Mouse (Mus musculus): ENCODE results near the gene Pde4b. TPM values are rescaled to one million over a fixed set of nuclear protein-coding genes. Genes with fewer than 3 reads are reported as not detected.
"Not testable (repeated sequence)": the region's sequence is repeated elsewhere in the genome, so short reads cannot be mapped to it uniquely, and the experiment has no call there.

Pde4b gene
- polyA plus RNA-seq (2016; fragmentation: Nextera tagmentation; extraction: Ambion mirVana) = 22.5 and 24.1 TPM in 2 replicates

- Histone ChIP-seq H3K9me3 (replicated peaks) (no peaks in the 10 kb centered on the region), H3K4me3 (peak within 1 kb of the TSS; percentile 56), H3K9ac (peak within 1 kb of the TSS; percentile 61), H3K4me2 (peak within 1 kb of the TSS; percentile 97), H3K27ac (ENCODE audit: poor library complexity, severe bottlenecking) (no peak within 1 kb of the TSS), H3K36me3 (no peaks in the 10 kb centered on the region), H3K27me3 (replicated peaks) (peaks cover 21% of the 10 kb centered on the region), H3K4me1 (replicated peaks) (0 out of 2 replicates have a peak, but pooled peaks cover 10% of the 10 kb centered on the region)
- no peak for ATAC-seq (ENCODE audit: insufficient number of reproducible peaks, low FRiP score)
- WGBS = 11% methylated on average over 11 of the region's 11 CpGs
Observed at GRCm38 (mm10) chr4:102087091-102087565, at the start of gene Pde4b. Gene Pde4b (plus strand): TSS chr4:102087543.

DNA sequence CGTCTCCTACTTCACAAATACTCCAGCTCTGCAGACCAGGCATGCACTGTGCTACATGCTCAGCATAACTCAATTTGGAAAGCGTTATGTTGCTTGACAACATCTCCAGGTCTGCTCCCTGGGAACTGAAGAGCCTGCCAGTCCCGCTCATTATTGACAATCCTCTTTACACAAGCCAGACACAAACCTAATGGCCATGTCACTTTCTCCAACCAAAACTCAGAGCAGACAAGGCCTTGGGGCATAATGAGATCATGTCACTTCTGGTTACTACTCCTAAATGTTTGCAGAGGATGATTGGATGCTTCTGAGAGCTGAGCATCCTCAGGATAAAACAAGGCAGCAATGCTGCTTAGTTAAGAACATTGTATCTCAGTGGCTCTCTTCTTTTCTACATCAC, 47.2 kb upstream of the Pde4b start:
- Histone ChIP-seq H3K4me2 (no peak overlapping the region), H3K27ac (ENCODE audit: poor library complexity, severe bottlenecking) (no peak overlapping the region), H3K27me3 (replicated peaks) (no peaks in the 10 kb centered on the region), H3K4me3 (no peak overlapping the region), H3K4me1 (replicated peaks) (peaks cover 2% of the 10 kb centered on the region), H3K36me3 (no peaks in the 10 kb centered on the region), H3K9me3 (replicated peaks) (no peaks in the 10 kb centered on the region), H3K9ac (no peak overlapping the region)
- WGBS = 46% methylated on average over 3 of the region's 3 CpGs
- ATAC-seq (ENCODE audit: insufficient number of reproducible peaks, low FRiP score) = no peak

- 18% methylated on average over 6 of the region's 6 CpGs for WGBS
- no peak overlapping the region for H3K9ac ChIP-seq
- H3K4me3 ChIP-seq = no peak overlapping the region
- no peaks in the 10 kb centered on the region for H3K27me3 ChIP-seq (replicated peaks)
- ATAC-seq (ENCODE audit: insufficient number of reproducible peaks, low FRiP score) = peak; percentile 64
- H3K27ac ChIP-seq (ENCODE audit: poor library complexity, severe bottlenecking) = peak overlapping the region; percentile 71
- H3K4me1 ChIP-seq (replicated peaks) = peaks cover 5% of the 10 kb centered on the region
- H3K9me3 ChIP-seq (replicated peaks) = no peaks in the 10 kb centered on the region
- H3K4me2 ChIP-seq = no peak overlapping the region
- H3K36me3 ChIP-seq = no peaks in the 10 kb centered on the region
Observed at GRCm38 (mm10) chr4:102045183-102046140, 41.9 kb upstream of the Pde4b start.

DNA sequence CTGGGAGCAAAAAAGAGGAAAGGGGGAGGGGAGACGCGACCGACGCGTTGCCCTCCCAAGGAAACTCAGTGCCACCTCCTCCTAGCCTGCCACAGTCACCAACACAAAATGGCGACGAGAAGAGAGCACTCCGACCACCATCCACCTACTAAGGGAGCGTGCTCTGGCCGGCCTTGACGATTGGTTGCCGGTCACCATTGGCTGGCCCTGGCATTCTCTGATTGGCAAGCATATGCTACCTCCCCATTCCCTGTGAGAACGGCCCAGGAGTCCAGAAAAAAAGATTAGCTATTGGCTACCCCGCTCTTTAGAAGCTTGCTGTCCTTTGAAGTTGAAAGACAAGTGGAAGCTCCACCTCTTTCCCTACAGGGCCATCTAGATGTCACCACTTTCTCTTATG, 38.0 kb upstream of the Pde4b start:
- H3K4me3 ChIP-seq; H3K9ac ChIP-seq; H3K27ac ChIP-seq (ENCODE audit: poor library complexity, severe bottlenecking); H3K4me2 ChIP-seq; H3K36me3 ChIP-seq; H3K9me3 ChIP-seq (replicated peaks); H3K4me1 ChIP-seq (replicated peaks); H3K27me3 ChIP-seq (replicated peaks): not testable (repeated sequence)
- WGBS = 90% methylated on average over 14 of the region's 14 CpGs
- 0 out of 2 replicates have a peak, but pooled peaks have one; percentile 52 for ATAC-seq (ENCODE audit: insufficient number of reproducible peaks, low FRiP score)

- H3K4me1 ChIP-seq (replicated peaks) = no peaks in the 10 kb centered on the region
- 79% methylated on average over 2 of the region's 2 CpGs for WGBS
- ATAC-seq (ENCODE audit: insufficient number of reproducible peaks, low FRiP score) = no peak
- no peaks in the 10 kb centered on the region for H3K36me3 ChIP-seq
- H3K27ac ChIP-seq (ENCODE audit: poor library complexity, severe bottlenecking) = no peak overlapping the region
- H3K4me2 ChIP-seq = no peak overlapping the region
- H3K27me3 ChIP-seq (replicated peaks) = no peaks in the 10 kb centered on the region
- H3K9me3 ChIP-seq (replicated peaks) = no peaks in the 10 kb centered on the region
- no peak overlapping the region for H3K4me3 ChIP-seq
- no peak overlapping the region for H3K9ac ChIP-seq
Observed at GRCm38 (mm10) chr4:102061322-102061721, 26.0 kb upstream of the Pde4b start.

DNA sequence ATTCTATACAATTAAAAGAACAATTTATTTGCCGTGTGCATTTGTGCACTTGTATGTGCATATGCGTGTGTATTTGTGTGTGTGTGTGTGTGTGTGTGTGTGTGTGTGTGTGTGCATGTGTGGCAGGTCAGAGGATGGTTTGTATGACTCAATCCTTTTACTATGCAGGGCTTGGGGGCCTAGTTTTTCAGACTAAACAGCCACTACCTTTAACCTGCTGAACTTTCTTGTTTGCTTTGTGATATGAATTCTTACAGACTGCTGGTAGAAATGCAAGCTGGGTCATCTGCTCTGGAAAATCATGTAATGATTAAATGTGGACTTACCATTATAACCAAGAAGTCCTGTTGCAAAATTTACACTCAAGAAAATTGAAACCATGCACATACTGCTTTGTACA, 18.0 kb upstream of the Pde4b start:
- no peak overlapping the region for H3K4me3 ChIP-seq
- 93% methylated on average over 2 of the region's 2 CpGs for WGBS
- H3K4me1 ChIP-seq (replicated peaks) = no peaks in the 10 kb centered on the region
- H3K4me2 ChIP-seq = no peak overlapping the region
- no peak overlapping the region for H3K27ac ChIP-seq (ENCODE audit: poor library complexity, severe bottlenecking)
- no peaks in the 10 kb centered on the region for H3K36me3 ChIP-seq
- H3K9ac ChIP-seq = no peak overlapping the region
- H3K9me3 ChIP-seq (replicated peaks) = no peaks in the 10 kb centered on the region
- no peaks in the 10 kb centered on the region for H3K27me3 ChIP-seq (replicated peaks)
- ATAC-seq (ENCODE audit: insufficient number of reproducible peaks, low FRiP score) = no peak

- Histone ChIP-seq H3K36me3 (no peaks in the 10 kb centered on the region), H3K4me3 (no peak overlapping the region), H3K9me3 (replicated peaks) (no peaks in the 10 kb centered on the region), H3K4me1 (replicated peaks) (0 out of 2 replicates have a peak, but pooled peaks cover 10% of the 10 kb centered on the region), H3K9ac (no peak overlapping the region), H3K27me3 (replicated peaks) (peaks cover 21% of the 10 kb centered on the region), H3K4me2 (no peak overlapping the region), H3K27ac (ENCODE audit: poor library complexity, severe bottlenecking) (no peak overlapping the region)
- no peak for ATAC-seq (ENCODE audit: insufficient number of reproducible peaks, low FRiP score)
- WGBS = 83% methylated on average over 4 of the region's 4 CpGs
Observed at GRCm38 (mm10) chr4:102086336-102086735, 1.0 kb upstream of the Pde4b start.

- under 1% methylated on average over 64 of the region's 64 CpGs for WGBS
- H3K9ac ChIP-seq = peak overlapping the region; percentile 61
Observed at GRCm38 (mm10) chr4:102087566-102088234, 357 bp downstream of the Pde4b start.

DNA sequence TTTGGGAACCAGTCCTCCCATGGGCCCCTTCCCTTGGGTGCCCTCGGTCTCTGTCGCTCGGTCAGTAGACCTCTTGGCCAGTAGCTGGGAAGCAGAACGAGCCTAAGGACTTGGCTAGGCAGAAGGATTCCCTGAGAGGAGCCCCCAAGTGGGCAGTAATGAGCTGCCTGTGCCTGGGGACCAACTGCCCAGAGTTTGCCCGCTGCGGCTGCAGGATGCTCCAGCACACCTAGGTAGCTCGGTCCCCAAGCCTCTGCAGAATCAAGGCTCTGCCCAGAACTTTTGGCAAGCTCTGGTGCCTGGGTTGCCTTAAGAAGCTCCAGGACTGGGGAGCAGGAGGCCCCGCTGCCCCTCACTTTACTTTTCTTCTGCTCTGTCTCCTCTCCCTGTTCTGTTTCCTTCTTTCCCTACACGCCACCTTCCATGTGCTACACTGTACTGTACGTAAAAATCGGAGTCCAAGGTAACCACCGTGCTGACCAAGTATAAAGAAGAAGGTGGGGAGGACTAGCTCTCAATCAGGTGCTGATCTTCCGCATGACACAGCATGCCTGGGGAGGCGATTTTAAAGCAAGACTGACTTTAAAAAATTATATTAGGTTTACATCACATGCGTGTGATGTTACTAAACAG, 1.0 kb downstream of the Pde4b start:
- peak overlapping the region; percentile 97 for H3K4me2 ChIP-seq
- 22% methylated on average over 15 of the region's 15 CpGs for WGBS
- H3K9me3 ChIP-seq (replicated peaks) = no peaks in the 10 kb centered on the region
- peaks cover 21% of the 10 kb centered on the region for H3K27me3 ChIP-seq (replicated peaks)
- peak; percentile 73 for ATAC-seq (ENCODE audit: insufficient number of reproducible peaks, low FRiP score)
- peak overlapping the region; percentile 56 for H3K4me3 ChIP-seq
- 0 out of 2 replicates have a peak, but pooled peaks cover 10% of the 10 kb centered on the region for H3K4me1 ChIP-seq (replicated peaks)
- peak overlapping the region; percentile 61 for H3K9ac ChIP-seq
- no peaks in the 10 kb centered on the region for H3K36me3 ChIP-seq
- no peak overlapping the region for H3K27ac ChIP-seq (ENCODE audit: poor library complexity, severe bottlenecking)

More at GRCm38 (mm10) chr4:102087566-102088234, 357 bp downstream of the Pde4b start:
- peaks cover 21% of the 10 kb centered on the region for H3K27me3 ChIP-seq (replicated peaks)
- H3K4me3 ChIP-seq = peak overlapping the region; percentile 56
- H3K27ac ChIP-seq (ENCODE audit: poor library complexity, severe bottlenecking) = no peak overlapping the region
- 0 out of 2 replicates have a peak, but pooled peaks cover 10% of the 10 kb centered on the region for H3K4me1 ChIP-seq (replicated peaks)
- no peaks in the 10 kb centered on the region for H3K9me3 ChIP-seq (replicated peaks)
- ATAC-seq (ENCODE audit: insufficient number of reproducible peaks, low FRiP score) = peak; percentile 71
- H3K36me3 ChIP-seq = no peaks in the 10 kb centered on the region
- H3K4me2 ChIP-seq = peak overlapping the region; percentile 97

GRCm38 (mm10) chr4:102095851-102096250, 8.5 kb downstream of the Pde4b start:
- ATAC-seq (ENCODE audit: insufficient number of reproducible peaks, low FRiP score) = no peak
- H3K4me1 ChIP-seq (replicated peaks) = no peaks in the 10 kb centered on the region
- no peak overlapping the region for H3K9ac ChIP-seq
- no peaks in the 10 kb centered on the region for H3K36me3 ChIP-seq
- H3K4me3 ChIP-seq = no peak overlapping the region
- H3K9me3 ChIP-seq (replicated peaks) = no peaks in the 10 kb centered on the region
- H3K27ac ChIP-seq (ENCODE audit: poor library complexity, severe bottlenecking) = no peak overlapping the region
- no peak overlapping the region for H3K4me2 ChIP-seq
- H3K27me3 ChIP-seq (replicated peaks) = no peaks in the 10 kb centered on the region
- WGBS = 88% methylated on average over 2 of the region's 2 CpGs

- 56% methylated on average over 4 of the region's 4 CpGs for WGBS
- no peak overlapping the region for H3K9ac ChIP-seq
- no peak overlapping the region for H3K4me2 ChIP-seq
- no peaks in the 10 kb centered on the region for H3K36me3 ChIP-seq
- no peaks in the 10 kb centered on the region for H3K27me3 ChIP-seq (replicated peaks)
- no peak overlapping the region for H3K4me3 ChIP-seq
- ATAC-seq (ENCODE audit: insufficient number of reproducible peaks, low FRiP score) = no peak
- no peaks in the 10 kb centered on the region for H3K4me1 ChIP-seq (replicated peaks)
- no peak overlapping the region for H3K27ac ChIP-seq (ENCODE audit: poor library complexity, severe bottlenecking)
- H3K9me3 ChIP-seq (replicated peaks) = no peaks in the 10 kb centered on the region
Observed at GRCm38 (mm10) chr4:102102241-102102640, 14.9 kb downstream of the Pde4b start.

Data from heart, embryonic 12.5 days (tissue).